Mouse (Mus musculus) forebrain, embryonic 11.5 days (tissue): ENCODE data around the gene Ccdc158. TPM values are rescaled to one million over a fixed set of nuclear protein-coding genes. Genes with fewer than 3 reads are reported as not detected.

Experiments
- ATAC-seq: fragments of 200-750 bp; cut with Nextera tagmentation; replicated peaks from 2 replicates; pipeline ENCODE4 v1.8.0; 2017; ENCODE audit warnings: moderate TSS enrichment; ENCODE audit not compliant: low FRiP score
- DNase-seq: peaks from one replicate; pipeline ENCODE4 v3.0.0-alpha.2; 2017; ENCODE audit warnings: low spot score
- H3K27ac ChIP-seq: fragments of 300-500 bp; sonication (generic); 2 replicates; pipeline ENCODE4 v1.5.1; 2014; ENCODE audit warnings: low read depth, low read length
- H3K27me3 ChIP-seq: fragments of 300-500 bp; sonication (generic); 2 replicates; pipeline ENCODE4 v1.6.1; 2014; ENCODE audit warnings: mild to moderate bottlenecking, low read length, mixed read lengths; ENCODE audit not compliant: control insufficient read depth, insufficient read depth
- H3K36me3 ChIP-seq: fragments of 300-500 bp; sonication (generic); 2 replicates; pipeline ENCODE4 v1.6.1; 2014; ENCODE audit warnings: mild to moderate bottlenecking, low read length, moderate library complexity, mixed read lengths; ENCODE audit not compliant: control insufficient read depth, insufficient read depth
- H3K4me1 ChIP-seq: fragments of 300-500 bp; sonication (generic); replicated peaks from 2 replicates; pipeline ENCODE4 v1.6.1; 2014; ENCODE audit warnings: low read length, mixed read lengths; ENCODE audit not compliant: control insufficient read depth, insufficient read depth
- H3K4me2 ChIP-seq: fragments of 300-500 bp; sonication (generic); 2 replicates; pipeline ENCODE4 v1.6.1; 2014; ENCODE audit warnings: low read depth, mild to moderate bottlenecking, low read length, moderate library complexity, mixed read lengths; ENCODE audit not compliant: severe bottlenecking
- H3K4me3 ChIP-seq: fragments of 300-500 bp; sonication (generic); 2 replicates; pipeline ENCODE4 v1.5.1; 2014; ENCODE audit warnings: low read depth, low read length
- H3K9ac ChIP-seq: fragments of 300-500 bp; sonication (generic); 2 replicates; pipeline ENCODE4 v1.6.1; 2014; ENCODE audit warnings: low read length
- H3K9me3 ChIP-seq: fragments of 300-500 bp; sonication (generic); 2 replicates; pipeline ENCODE4 v1.6.1; 2016; ENCODE audit warnings: low read length, mixed read lengths; ENCODE audit not compliant: control insufficient read depth
- WGBS: fragments of 180-500 bp; shearing (Covaris S2); extraction: QIAGEN DNeasy Blood & Tissue Kit; methylation state at CpG from one replicate; pipeline ENCODE4 v1.1.7; 2014; 5-methylcytosine and 5-hydroxymethylcytosine counted together
- polyA plus RNA-seq: library from polyadenylated mRNA; unstranded; fragments of >200 nt; fragmentation: Nextera tagmentation; extraction: Ambion mirVana; gene quantifications from 2 replicates; pipeline ENCODE4 v1.2.1, GENCODE M21; 2014

Ccdc158 gene
- polyA plus RNA-seq, result 1.0 and 1.2 TPM in 2 replicates

- WGBS, result 14% methylated on average over 52 of the region's 55 CpGs
Measured at GRCm38 (mm10) chr5:92674859-92675573, at the start of gene Ccdc158. TSS of gene Ccdc158 (minus strand) at chr5:92675271.

DNA sequence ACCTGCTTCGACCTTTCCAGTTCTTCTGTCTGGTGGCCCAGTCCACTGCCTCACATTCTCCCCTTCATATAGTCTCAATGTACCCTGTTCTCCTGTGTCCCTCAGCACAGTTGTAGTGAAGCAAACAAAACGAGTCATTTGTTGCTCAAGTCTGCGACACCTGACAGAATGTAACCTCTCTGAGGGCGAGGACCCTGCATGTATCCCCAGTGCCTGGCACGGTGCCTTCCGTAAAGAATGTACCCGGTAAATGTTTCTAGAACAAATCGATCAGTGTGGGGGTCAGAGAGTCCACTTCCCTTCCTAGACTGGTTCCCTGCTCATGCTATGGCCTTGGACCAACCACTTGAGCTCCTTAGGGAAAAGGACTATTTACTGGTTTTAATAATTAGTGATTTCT is 46.5 kb upstream of the Ccdc158 start:
- ATAC-seq (no peak), DNase-seq (peak; percentile 17)
- Histone ChIP-seq H3K4me1 (no peaks in the 10 kb centered on the region), H3K9ac (no peak overlapping the region), H3K9me3 (no peaks in the 10 kb centered on the region), H3K4me2 (no peak overlapping the region), H3K36me3 (no peaks in the 10 kb centered on the region), H3K4me3 (no peak overlapping the region), H3K27ac (no peak overlapping the region), H3K27me3 (no peaks in the 10 kb centered on the region)
- 96% methylated on average over 8 of the region's 8 CpGs for WGBS

More at GRCm38 (mm10) chr5:92674859-92675573, at the start of gene Ccdc158:
- Histone ChIP-seq H3K36me3 (no peaks in the 10 kb centered on the region), H3K9me3 (no peaks in the 10 kb centered on the region), H3K9ac (peak within 1 kb of the TSS; percentile 43), H3K4me2 (peak within 1 kb of the TSS; percentile 67), H3K27ac (no peak within 1 kb of the TSS), H3K27me3 (no peaks in the 10 kb centered on the region), H3K4me1 (peaks cover 5% of the 10 kb centered on the region; the same call in 1 of the 2 replicates), H3K4me3 (peak within 1 kb of the TSS; percentile 39)
- ATAC-seq (peak; percentile 92), DNase-seq (peak; percentile 96)

- Histone ChIP-seq H3K27ac (no peak overlapping the region), H3K9me3 (no peaks in the 10 kb centered on the region), H3K4me3 (no peak overlapping the region), H3K27me3 (no peaks in the 10 kb centered on the region), H3K36me3 (no peaks in the 10 kb centered on the region), H3K9ac (no peak overlapping the region), H3K4me1 (no peaks in the 10 kb centered on the region; the same call in 1 of the 2 replicates), H3K4me2 (no peak overlapping the region)
- WGBS, result 72% methylated on average over 3 of the region's 3 CpGs
- DNase-seq (no peak), ATAC-seq (no peak)
Measured at GRCm38 (mm10) chr5:92718856-92719255, 43.8 kb upstream of the Ccdc158 start.

DNA sequence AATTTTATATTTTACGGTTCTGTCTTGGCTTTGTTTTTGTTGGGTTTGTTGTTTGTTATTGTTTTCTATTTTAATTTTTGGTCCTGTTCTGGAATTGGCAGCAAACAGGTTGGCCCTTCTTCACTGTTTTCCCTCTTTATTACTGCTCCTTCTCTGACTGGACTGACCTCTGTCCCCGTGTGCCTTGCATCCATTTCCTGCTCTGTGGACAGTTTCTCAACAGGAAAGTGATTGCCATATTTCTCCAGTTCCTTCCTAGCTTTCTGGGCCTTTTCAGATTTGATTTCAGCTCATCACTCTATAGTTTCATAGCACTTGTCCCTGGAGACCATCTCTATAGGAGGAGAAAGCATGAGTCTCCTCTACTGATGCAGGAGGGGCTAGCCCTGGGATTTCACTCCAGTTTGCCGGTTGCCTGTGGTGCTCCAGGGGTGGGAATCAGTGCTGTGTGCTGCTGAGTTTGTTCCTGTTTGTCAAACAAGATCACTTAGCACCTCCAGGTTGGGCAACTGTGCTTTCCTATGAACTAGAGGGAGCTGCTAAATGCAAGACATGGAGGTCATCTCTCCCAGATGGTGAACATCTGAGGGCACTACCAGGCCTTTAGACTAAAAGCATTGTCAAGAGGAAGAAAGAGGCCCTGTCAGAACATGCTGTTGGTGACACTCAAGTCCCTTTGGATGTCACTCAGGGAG is 42.7 kb upstream of the Ccdc158 start:
- WGBS, result 85% methylated on average over 3 of the region's 3 CpGs
- H3K4me2 ChIP-seq, result no peak overlapping the region
- no peaks in the 10 kb centered on the region for H3K36me3 ChIP-seq
- H3K9ac ChIP-seq, result no peak overlapping the region
- no peak for ATAC-seq
- H3K4me1 ChIP-seq, result no peaks in the 10 kb centered on the region; the same call in 1 of the 2 replicates
- no peaks in the 10 kb centered on the region for H3K27me3 ChIP-seq
- H3K4me3 ChIP-seq, result no peak overlapping the region
- peak; percentile 14 for DNase-seq
- no peaks in the 10 kb centered on the region for H3K9me3 ChIP-seq
- no peak overlapping the region for H3K27ac ChIP-seq

DNA sequence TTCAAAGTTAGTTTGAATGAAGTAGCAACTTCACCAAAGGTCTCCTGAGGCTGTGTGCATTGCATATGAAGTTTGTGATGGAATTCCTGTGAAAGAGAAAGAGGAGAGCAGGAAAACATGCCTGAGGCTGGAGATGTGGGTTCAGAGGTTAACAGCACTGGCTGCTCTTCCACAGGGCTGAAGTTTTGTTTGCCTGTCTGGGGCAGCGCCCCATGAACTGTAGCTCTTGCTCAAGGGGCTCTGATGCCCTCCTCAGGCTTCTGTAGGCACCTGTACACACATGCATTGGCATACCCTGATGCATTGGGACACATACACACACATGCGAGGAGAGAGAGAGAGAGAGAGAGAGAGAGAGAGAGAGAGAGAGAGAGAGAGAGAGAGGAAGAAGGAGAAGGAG is 40.8 kb upstream of the Ccdc158 start:
- Histone ChIP-seq H3K27me3 (no peaks in the 10 kb centered on the region), H3K4me2 (no peak overlapping the region), H3K4me1 (no peaks in the 10 kb centered on the region; the same call in 1 of the 2 replicates), H3K36me3 (no peaks in the 10 kb centered on the region), H3K9me3 (no peaks in the 10 kb centered on the region), H3K9ac (no peak overlapping the region), H3K4me3 (no peak overlapping the region), H3K27ac (no peak overlapping the region)
- WGBS, result 81% methylated on average over 2 of the region's 2 CpGs
- DNase-seq (no peak), ATAC-seq (no peak)

DNA sequence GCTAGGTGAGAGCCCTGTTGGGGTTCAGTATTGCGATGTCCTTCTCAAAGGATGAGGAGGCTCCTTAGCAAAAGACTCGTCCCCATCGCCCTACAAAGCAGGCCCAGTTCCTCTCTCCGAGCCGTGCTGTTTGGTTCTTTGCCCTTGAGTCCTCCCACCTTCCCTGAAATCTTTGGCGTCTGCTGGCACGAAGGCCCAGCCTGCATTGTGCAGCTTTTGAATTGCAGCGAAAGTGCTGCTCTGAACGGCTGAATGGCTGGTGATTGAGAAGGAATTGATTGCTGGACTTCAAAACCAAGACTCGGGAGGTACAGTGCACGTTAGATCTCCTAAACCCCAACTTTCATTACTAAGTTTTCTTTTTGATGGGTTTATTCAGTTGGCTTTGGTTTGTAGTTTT is 40.2 kb upstream of the Ccdc158 start:
- no peaks in the 10 kb centered on the region for H3K36me3 ChIP-seq
- no peak overlapping the region for H3K9ac ChIP-seq
- no peak overlapping the region for H3K4me2 ChIP-seq
- no peak overlapping the region for H3K27ac ChIP-seq
- H3K4me1 ChIP-seq, result no peaks in the 10 kb centered on the region; the same call in 1 of the 2 replicates
- H3K4me3 ChIP-seq, result no peak overlapping the region
- WGBS, result 39% methylated on average over 11 of the region's 11 CpGs
- no peak for ATAC-seq
- DNase-seq, result no peak
- no peaks in the 10 kb centered on the region for H3K9me3 ChIP-seq
- H3K27me3 ChIP-seq, result no peaks in the 10 kb centered on the region

DNA sequence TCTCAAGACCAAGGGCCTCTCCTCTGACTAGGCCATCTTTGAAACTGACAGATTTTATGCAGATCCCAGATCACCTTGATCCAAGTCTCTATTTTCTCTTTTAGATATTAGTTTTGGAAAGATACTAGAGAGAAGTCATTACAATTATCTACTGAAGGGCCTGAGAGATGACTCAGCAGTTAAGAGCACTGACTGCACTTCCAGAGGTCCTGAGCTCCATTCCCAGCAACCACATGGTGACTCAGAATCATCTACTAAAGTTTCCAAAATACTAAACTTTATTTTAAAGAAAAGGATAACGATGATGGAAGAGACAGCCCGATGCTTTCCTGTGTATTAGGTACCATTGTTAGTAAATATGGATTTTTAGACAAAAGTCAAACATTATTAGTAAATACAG is 39.8 kb upstream of the Ccdc158 start:
- H3K4me1 ChIP-seq, result no peaks in the 10 kb centered on the region; the same call in 1 of the 2 replicates
- no peak for DNase-seq
- H3K9ac ChIP-seq, result no peak overlapping the region
- no peak overlapping the region for H3K4me3 ChIP-seq
- no peaks in the 10 kb centered on the region for H3K36me3 ChIP-seq
- H3K4me2 ChIP-seq, result no peak overlapping the region
- H3K27ac ChIP-seq, result no peak overlapping the region
- 94% methylated on average over 2 of the region's 2 CpGs for WGBS
- no peaks in the 10 kb centered on the region for H3K27me3 ChIP-seq
- no peak for ATAC-seq
- H3K9me3 ChIP-seq, result no peaks in the 10 kb centered on the region

DNA sequence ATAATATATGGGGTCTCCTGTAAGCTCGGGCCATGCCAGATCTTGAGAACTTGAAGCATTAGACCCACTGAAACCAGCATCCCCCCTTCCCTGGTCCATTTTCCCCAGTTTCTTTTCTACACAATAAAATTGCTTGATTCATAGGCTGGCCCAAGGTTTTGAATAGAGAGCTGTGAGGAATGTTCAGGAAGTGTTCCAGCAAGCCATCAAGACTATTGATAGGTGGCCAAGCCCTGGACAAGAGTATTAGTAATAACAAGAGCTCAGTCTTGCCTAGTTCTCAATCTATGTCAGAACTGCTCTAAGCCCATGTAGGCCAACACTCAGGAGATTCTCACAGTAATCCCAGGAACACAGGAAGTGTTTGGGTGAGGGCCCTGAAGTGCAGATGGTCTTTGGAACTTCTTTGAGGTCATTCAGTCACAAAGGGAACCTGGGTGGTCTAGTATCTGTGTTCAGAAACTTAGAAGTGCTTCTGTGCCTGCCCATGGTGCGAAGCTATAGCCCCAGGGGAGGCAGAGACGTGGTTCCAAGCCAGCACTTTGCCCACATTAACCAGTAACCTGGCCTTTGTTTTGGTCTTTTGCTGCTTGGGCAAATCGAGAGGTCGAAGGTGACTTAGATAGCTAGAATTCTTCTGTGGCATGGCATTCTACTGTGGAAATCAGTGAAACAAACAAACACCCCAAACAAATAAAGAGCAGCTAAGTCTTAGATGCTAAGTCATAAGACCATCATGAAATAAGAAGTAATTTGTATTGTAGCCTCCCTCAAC is 37.7 kb upstream of the Ccdc158 start:
- H3K4me1 ChIP-seq, result peaks cover 4% of the 10 kb centered on the region; the same call in 1 of the 2 replicates
- no peak overlapping the region for H3K4me3 ChIP-seq
- DNase-seq, result no peak
- no peak overlapping the region for H3K9ac ChIP-seq
- H3K36me3 ChIP-seq, result no peaks in the 10 kb centered on the region
- H3K9me3 ChIP-seq, result no peaks in the 10 kb centered on the region
- no peaks in the 10 kb centered on the region for H3K27me3 ChIP-seq
- no peak overlapping the region for H3K27ac ChIP-seq
- WGBS, result 79% methylated on average over 5 of the region's 5 CpGs
- no peak overlapping the region for H3K4me2 ChIP-seq
- no peak for ATAC-seq
